Mouse (Mus musculus): ENCODE data around the gene Slc52a3. TPM values are rescaled to one million over a fixed set of nuclear protein-coding genes. Genes with fewer than 3 reads are reported as not detected.
A peak's percentile ranks its signal among the peaks of the same experiment; 100 is the strongest.

Gene Slc52a3
- polyA plus RNA-seq, 1 experiment: 0.08 TPM

- H3ac ChIP-seq (ENCODE audit: control insufficient read depth, insufficient read length, low read depth): no peak overlapping the region
- H3K79me2 ChIP-seq (ENCODE audit: control insufficient read depth, insufficient read depth): peaks cover 38% of the 10 kb centered on the region
- TF ChIP-seq MAX (IDR thresholded peaks at IDR 0.05) (no peak), MYOD1 (IDR thresholded peaks at IDR 0.05; ENCODE audit: control insufficient read depth, insufficient read length, low read depth) (peak; percentile 92), USF1 (IDR thresholded peaks at IDR 0.05; ENCODE audit: low read depth) (no peak), MYOG (IDR thresholded peaks at IDR 0.05; ENCODE audit: control insufficient read depth, extremely low read depth, insufficient read length) (no peak), CTCF (IDR thresholded peaks at IDR 0.05; ENCODE audit: control insufficient read depth, insufficient read depth, insufficient read length) (no peak), CEBPB (IDR thresholded peaks at IDR 0.05; ENCODE audit: low read depth) (no peak), FOSL1 (IDR thresholded peaks at IDR 0.05; ENCODE audit: insufficient read depth, low read length, poor library complexity, severe bottlenecking) (no peak)
- no peak overlapping the region for H3K4me3 ChIP-seq (ENCODE audit: insufficient read depth, poor library complexity, severe bottlenecking)
- H3K27me3 ChIP-seq (ENCODE audit: control insufficient read depth, insufficient read depth, insufficient read length): no peaks in the 10 kb centered on the region
- peaks cover 34% of the 10 kb centered on the region for H3K79me3 ChIP-seq (ENCODE audit: low read depth)
- H3K36me3 ChIP-seq (ENCODE audit: control insufficient read depth, insufficient read depth): peaks cover 18% of the 10 kb centered on the region
Measured at GRCm38 (mm10) chr2:151981268-151981667, 15.0 kb upstream of the Slc52a3 start.

- Histone ChIP-seq H3K4me3 (ENCODE audit: insufficient read depth, poor library complexity, severe bottlenecking) (no peak overlapping the region), H3K79me3 (ENCODE audit: low read depth) (peaks cover 24% of the 10 kb centered on the region), H3K27me3 (ENCODE audit: control insufficient read depth, insufficient read depth, insufficient read length) (no peaks in the 10 kb centered on the region), H3K79me2 (ENCODE audit: control insufficient read depth, insufficient read depth) (peaks cover 26% of the 10 kb centered on the region), H3ac (ENCODE audit: control insufficient read depth, insufficient read length, low read depth) (no peak overlapping the region), H3K36me3 (ENCODE audit: control insufficient read depth, insufficient read depth) (peaks cover 9% of the 10 kb centered on the region)
- TF ChIP-seq CTCF (IDR thresholded peaks at IDR 0.05; ENCODE audit: control insufficient read depth, insufficient read depth, insufficient read length) (no peak), MYOD1 (IDR thresholded peaks at IDR 0.05; ENCODE audit: control insufficient read depth, insufficient read length, low read depth) (peak; percentile 53)
Measured at GRCm38 (mm10) chr2:151982476-151982875, 13.8 kb upstream of the Slc52a3 start.

DNA sequence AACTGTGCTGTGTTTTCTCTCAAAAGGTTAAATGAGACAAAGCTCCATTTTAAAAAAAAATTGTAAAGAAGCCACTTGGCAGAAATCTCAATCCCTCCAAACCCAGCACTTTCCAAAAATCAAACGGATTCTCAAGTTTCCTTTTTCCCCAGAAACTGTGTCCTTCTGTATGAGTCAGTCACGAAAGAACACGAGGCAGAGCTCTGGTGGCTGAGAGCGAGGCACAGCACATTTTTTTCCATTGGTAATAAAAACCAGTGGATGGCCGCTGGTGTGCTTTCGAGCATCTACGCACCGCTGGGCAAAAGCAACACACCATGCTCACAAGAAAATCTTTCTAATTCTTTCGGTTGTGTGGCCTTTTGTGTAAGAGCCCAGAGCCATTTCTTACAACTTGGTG lies 12.3 kb upstream of the Slc52a3 start:
- Histone ChIP-seq H3ac (ENCODE audit: control insufficient read depth, insufficient read length, low read depth) (no peak overlapping the region), H3K27me3 (ENCODE audit: control insufficient read depth, insufficient read depth, insufficient read length) (no peaks in the 10 kb centered on the region), H3K36me3 (ENCODE audit: control insufficient read depth, insufficient read depth) (no peaks in the 10 kb centered on the region), H3K79me2 (ENCODE audit: control insufficient read depth, insufficient read depth) (peaks cover 11% of the 10 kb centered on the region), H3K4me3 (ENCODE audit: insufficient read depth, poor library complexity, severe bottlenecking) (no peak overlapping the region), H3K79me3 (ENCODE audit: low read depth) (peaks cover 8% of the 10 kb centered on the region)
- peak; percentile 24 for TF ChIP-seq MAX (IDR thresholded peaks at IDR 0.05)
- no peak for TF ChIP-seq MYOD1 (IDR thresholded peaks at IDR 0.05; ENCODE audit: control insufficient read depth, insufficient read length, low read depth)

DNA sequence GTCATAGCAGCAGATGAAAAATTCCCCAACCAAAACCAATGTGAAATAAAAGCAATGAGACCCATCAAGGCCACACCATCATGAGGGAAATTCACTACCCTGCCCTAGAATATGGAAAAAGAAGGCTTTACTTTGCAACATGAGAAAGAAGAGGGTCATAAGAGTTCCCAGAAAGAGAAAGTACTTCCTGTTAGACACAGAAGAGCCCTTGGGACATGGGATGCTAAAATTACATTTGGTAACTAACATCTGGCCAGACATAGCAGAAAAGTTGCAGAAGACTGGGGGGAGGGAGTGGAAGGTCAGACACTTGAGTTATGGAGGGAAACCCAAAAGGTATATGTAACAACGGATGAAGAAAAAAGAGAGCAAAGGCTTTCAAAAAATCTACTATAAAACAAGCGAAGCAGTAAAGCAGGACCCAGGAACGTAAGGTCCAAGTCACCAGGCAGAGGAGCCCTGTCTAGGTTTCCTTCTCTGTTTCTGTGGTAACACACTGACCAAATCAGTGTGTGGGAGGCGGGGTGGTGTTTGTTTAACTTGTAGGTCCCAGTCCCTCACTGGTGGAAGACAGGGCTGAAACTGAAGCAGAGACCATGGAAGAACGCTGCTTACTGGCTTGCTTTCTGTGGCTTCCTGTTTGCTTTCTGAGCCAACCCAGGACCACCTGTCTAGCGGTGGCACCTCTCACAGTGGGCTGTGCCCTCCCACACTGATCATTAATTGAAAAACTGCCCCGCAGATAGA lies 10.7 kb upstream of the Slc52a3 start:
- no peak for TF ChIP-seq MAX (IDR thresholded peaks at IDR 0.05)
- no peak for TF ChIP-seq CEBPB (IDR thresholded peaks at IDR 0.05; ENCODE audit: low read depth)
- TF ChIP-seq MYOD1 (IDR thresholded peaks at IDR 0.05; ENCODE audit: control insufficient read depth, insufficient read length, low read depth): no peak
- TF ChIP-seq USF1 (IDR thresholded peaks at IDR 0.05; ENCODE audit: low read depth): no peak
- TF ChIP-seq MYOG (IDR thresholded peaks at IDR 0.05; ENCODE audit: control insufficient read depth, extremely low read depth, insufficient read length): no peak
- no peak for TF ChIP-seq FOSL1 (IDR thresholded peaks at IDR 0.05; ENCODE audit: insufficient read depth, low read length, poor library complexity, severe bottlenecking)
- no peaks in the 10 kb centered on the region for H3K27me3 ChIP-seq (ENCODE audit: control insufficient read depth, insufficient read depth, insufficient read length)
- H3K79me3 ChIP-seq (ENCODE audit: low read depth): no peaks in the 10 kb centered on the region
- no peaks in the 10 kb centered on the region for H3K79me2 ChIP-seq (ENCODE audit: control insufficient read depth, insufficient read depth)
- H3ac ChIP-seq (ENCODE audit: control insufficient read depth, insufficient read length, low read depth): no peak overlapping the region
- no peaks in the 10 kb centered on the region for H3K36me3 ChIP-seq (ENCODE audit: control insufficient read depth, insufficient read depth)
- no peak overlapping the region for H3K4me3 ChIP-seq (ENCODE audit: insufficient read depth, poor library complexity, severe bottlenecking)

DNA sequence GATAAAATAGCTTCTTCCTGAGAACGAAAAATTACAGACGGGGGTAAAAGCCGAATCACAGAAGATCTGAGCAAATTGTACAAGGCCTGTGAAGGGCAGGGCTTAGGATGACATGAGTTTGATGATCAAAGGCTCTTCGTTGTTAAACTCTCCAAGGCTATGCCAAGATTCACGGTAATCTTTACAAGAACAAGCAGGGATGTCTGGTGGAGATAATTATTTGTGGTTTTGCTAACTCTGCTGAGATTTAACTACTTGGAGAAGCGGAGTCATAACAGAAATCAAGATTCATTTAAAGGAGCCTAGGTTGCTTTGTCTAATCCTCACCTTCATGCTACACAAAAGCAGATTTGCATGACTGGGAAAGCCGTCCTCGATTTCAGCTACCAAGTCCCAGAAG lies 9.4 kb upstream of the Slc52a3 start:
- Histone ChIP-seq H3K79me3 (ENCODE audit: low read depth) (no peaks in the 10 kb centered on the region), H3K79me2 (ENCODE audit: control insufficient read depth, insufficient read depth) (no peaks in the 10 kb centered on the region), H3K4me3 (ENCODE audit: insufficient read depth, poor library complexity, severe bottlenecking) (no peak overlapping the region), H3K27me3 (ENCODE audit: control insufficient read depth, insufficient read depth, insufficient read length) (no peaks in the 10 kb centered on the region), H3ac (ENCODE audit: control insufficient read depth, insufficient read length, low read depth) (no peak overlapping the region), H3K36me3 (ENCODE audit: control insufficient read depth, insufficient read depth) (no peaks in the 10 kb centered on the region)
- no peak for TF ChIP-seq MAX (IDR thresholded peaks at IDR 0.05)
- no peak for TF ChIP-seq CTCF (IDR thresholded peaks at IDR 0.05; ENCODE audit: control insufficient read depth, insufficient read depth, insufficient read length)
- no peak for TF ChIP-seq MYOG (IDR thresholded peaks at IDR 0.05; ENCODE audit: control insufficient read depth, extremely low read depth, insufficient read length)
- no peak for TF ChIP-seq USF1 (IDR thresholded peaks at IDR 0.05; ENCODE audit: low read depth)
- no peak for TF ChIP-seq CEBPB (IDR thresholded peaks at IDR 0.05; ENCODE audit: low read depth)
- no peak for TF ChIP-seq FOSL1 (IDR thresholded peaks at IDR 0.05; ENCODE audit: insufficient read depth, low read length, poor library complexity, severe bottlenecking)
- no peak for TF ChIP-seq MYOD1 (IDR thresholded peaks at IDR 0.05; ENCODE audit: control insufficient read depth, insufficient read length, low read depth)

GRCm38 (mm10) chr2:151988978-151989377 lies 7.3 kb upstream of the Slc52a3 start:
- no peaks in the 10 kb centered on the region for H3K36me3 ChIP-seq (ENCODE audit: control insufficient read depth, insufficient read depth)
- TF ChIP-seq CEBPB (IDR thresholded peaks at IDR 0.05; ENCODE audit: low read depth) (no peak), CTCF (IDR thresholded peaks at IDR 0.05; ENCODE audit: control insufficient read depth, insufficient read depth, insufficient read length) (no peak), USF1 (IDR thresholded peaks at IDR 0.05; ENCODE audit: low read depth) (no peak), MYOD1 (IDR thresholded peaks at IDR 0.05; ENCODE audit: control insufficient read depth, insufficient read length, low read depth) (no peak), MYOG (IDR thresholded peaks at IDR 0.05; ENCODE audit: control insufficient read depth, extremely low read depth, insufficient read length) (no peak), FOSL1 (IDR thresholded peaks at IDR 0.05; ENCODE audit: insufficient read depth, low read length, poor library complexity, severe bottlenecking) (no peak), MAX (IDR thresholded peaks at IDR 0.05) (no peak)
- H3K79me2 ChIP-seq (ENCODE audit: control insufficient read depth, insufficient read depth): no peaks in the 10 kb centered on the region
- H3K4me3 ChIP-seq (ENCODE audit: insufficient read depth, poor library complexity, severe bottlenecking): no peak overlapping the region
- H3K27me3 ChIP-seq (ENCODE audit: control insufficient read depth, insufficient read depth, insufficient read length): no peaks in the 10 kb centered on the region
- H3ac ChIP-seq (ENCODE audit: control insufficient read depth, insufficient read length, low read depth): no peak overlapping the region
- H3K79me3 ChIP-seq (ENCODE audit: low read depth): no peaks in the 10 kb centered on the region
